Mouse (Mus musculus) adipose tissue, adult 10 weeks (tissue): ENCODE results near the gene Ccdc188. TPM values are rescaled to one million over a fixed set of nuclear protein-coding genes. Genes with fewer than 3 reads are reported as not detected.

Source experiments
- polyA plus RNA-seq: library from polyadenylated mRNA; stranded (reverse); fragments of 350-450 nt; fragmentation: Illumina TruSeq; extraction: RNeasy Lipid Tissue Mini Kit (QIAGEN cat#74804); gene quantifications from one replicate; pipeline ENCODE4 v1.2.3, GENCODE M21; 2014; ENCODE audit warnings: low read depth, low replicate concordance

Gene Ccdc188
- polyA plus RNA-seq = 1.2 TPM

GRCm38 (mm10) chr16:18217579-18217978 is at the start of gene Ccdc188:
Gene Ccdc188 (plus strand): TSS chr16:18217879.

GRCm38 (mm10) chr16:18234671-18235388 is 17.2 kb downstream of the Ccdc188 start, which contains the start of gene Zdhhc8:
Gene Zdhhc8 (minus strand): TSS chr16:18235136.

GRCm38 (mm10) chr16:18248433-18249363 is 31.0 kb downstream of the Ccdc188 start, which contains the start of the genes Trmt2a and Ranbp1:
Gene Trmt2a (plus strand): TSS chr16:18248679.
Gene Ranbp1 (minus strand): TSS chr16:18248732.

GRCm38 (mm10) chr16:18258221-18258620 is 40.5 kb downstream of the Ccdc188 start, which contains the start of gene Gm49776:
Gene Gm49776 (minus strand): TSS chr16:18258321.

Other genes with a start within 250 kb of the Ccdc188 start
- gene Vpreb2, start 237.5 kb upstream of the Ccdc188 start, polyA plus RNA-seq = not detected
- 68.8 TPM for gene Dgcr6, start 165.0 kb upstream of the Ccdc188 start, polyA plus RNA-seq
- 54.2 TPM for gene Prodh, start 127.7 kb upstream of the Ccdc188 start, polyA plus RNA-seq
- gene Rtn4r, start 90.2 kb upstream of the Ccdc188 start, polyA plus RNA-seq = 1.4 TPM
- 22.6 TPM for gene Zdhhc8, start 17.3 kb downstream of the Ccdc188 start, polyA plus RNA-seq
- 49.6 TPM for gene Trmt2a, start 30.8 kb downstream of the Ccdc188 start, polyA plus RNA-seq
- gene Ranbp1, start 30.9 kb downstream of the Ccdc188 start, polyA plus RNA-seq = 78.9 TPM
- 0.79 TPM for gene Gm49776, start 40.4 kb downstream of the Ccdc188 start, polyA plus RNA-seq
- gene Dgcr8, start 71.4 kb downstream of the Ccdc188 start, polyA plus RNA-seq = 17.6 TPM
- gene Tango2, start 130.2 kb downstream of the Ccdc188 start, polyA plus RNA-seq = 24.3 TPM
- gene Arvcf, start 130.3 kb downstream of the Ccdc188 start, polyA plus RNA-seq = 37.1 TPM
- 16.5 TPM for gene Txnrd2, start 208.5 kb downstream of the Ccdc188 start, polyA plus RNA-seq
- gene Comt, start 209.0 kb downstream of the Ccdc188 start, polyA plus RNA-seq = 220 TPM